Mouse (Mus musculus): ENCODE results near the gene Cbx7. TPM values are rescaled to one million over a fixed set of nuclear protein-coding genes. Genes with fewer than 3 reads are reported as not detected.
"Not testable (repeated sequence)": the region's sequence is repeated elsewhere in the genome, so short reads cannot be mapped to it uniquely, and the experiment has no call there.

Cbx7 gene
- total RNA-seq, 2 experiments from 2014 or later = 18.9 to 19.6 TPM

DNA sequence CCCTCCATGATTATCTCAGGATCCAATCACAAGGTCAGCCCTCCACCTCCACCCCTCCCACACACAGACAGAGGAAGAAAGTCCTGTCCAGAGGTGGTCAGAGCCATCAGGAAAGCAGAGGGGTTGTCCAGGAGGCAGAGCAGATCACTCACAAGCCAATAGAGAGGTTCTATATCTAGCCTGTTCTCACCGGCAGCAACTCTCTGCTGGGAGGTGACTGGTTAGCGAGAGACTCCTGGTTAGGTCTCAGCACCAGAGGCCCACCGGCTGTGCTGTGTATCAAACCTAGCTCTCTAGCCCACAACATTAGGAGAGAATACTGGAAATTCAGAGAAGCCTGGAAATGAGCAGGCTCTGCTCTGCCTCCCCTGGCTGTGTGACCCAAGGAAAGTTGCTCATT, 41.2 kb downstream of the Cbx7 start:
- DNase-seq = peak; percentile 16
- no peak for TF ChIP-seq CTCF (IDR thresholded peaks at IDR 0.05)
- intact Hi-C loops (cut with DNase I) = loop anchor here (5.0 to 10.0 kb wide), 2 partner anchors 97 to 775 kb away; partner anchors contain the start of genes Cbx6 and Npcd
- no peak overlapping the region for H3K4me3 ChIP-seq
- peak overlapping the region; percentile 97 for H3K27ac ChIP-seq

DNA sequence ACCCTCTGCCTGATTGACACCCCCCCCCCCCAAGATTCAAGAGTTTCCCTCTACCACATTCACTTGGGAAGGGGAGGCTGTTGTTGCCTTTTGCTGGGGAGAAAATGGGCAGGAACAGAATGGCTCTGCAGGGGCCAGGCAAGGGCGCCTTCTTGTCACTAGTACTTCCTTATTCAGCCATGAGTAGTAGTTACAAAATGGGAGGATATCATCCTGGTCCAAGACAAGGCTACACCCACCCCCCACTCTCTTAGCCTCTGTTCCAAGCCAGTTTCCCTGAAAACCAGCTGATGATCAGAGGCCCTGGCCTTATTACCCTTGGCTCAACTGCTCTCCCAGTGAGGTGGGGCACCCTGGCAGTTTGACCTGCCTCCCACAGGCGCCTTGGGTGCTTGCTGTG, 42.2 kb downstream of the Cbx7 start:
- H3K27ac ChIP-seq = peak overlapping the region; percentile 97
- no peak for TF ChIP-seq CTCF (IDR thresholded peaks at IDR 0.05)
- H3K4me3 ChIP-seq = peak overlapping the region; percentile 78
- DNase-seq = no peak
- intact Hi-C loops (cut with DNase I) = loop anchor here (5.0 kb wide), 1 partner anchor 96 kb away; the partner anchor contains the start of genes Cbx6 and Npcd

DNA sequence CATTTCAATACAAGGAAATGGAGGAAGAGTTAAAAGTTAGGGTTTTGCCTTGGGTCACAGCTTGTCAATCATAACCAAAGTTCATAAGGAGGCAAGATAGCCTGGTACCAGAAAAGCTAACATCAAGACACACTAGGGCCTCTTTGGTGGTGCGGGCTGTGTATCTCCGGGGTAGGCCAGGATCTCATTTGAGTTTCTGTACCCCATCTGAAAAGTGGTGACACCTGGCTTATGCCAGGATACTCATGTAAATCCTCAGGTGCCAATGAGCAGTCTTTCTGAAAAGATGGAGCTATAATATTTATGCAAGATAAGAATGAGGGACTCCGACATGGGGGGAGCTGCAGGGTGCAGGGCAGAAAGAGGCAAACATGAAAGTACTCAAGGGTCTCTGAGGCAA, 42.6 kb downstream of the Cbx7 start:
- Histone ChIP-seq H3K27ac (peak overlapping the region; percentile 97), H3K4me3 (peak overlapping the region; percentile 78)
- DNase-seq = no peak
- TF ChIP-seq CTCF (IDR thresholded peaks at IDR 0.05) = no peak
- intact Hi-C loops (cut with DNase I) = loop anchor here (5.0 kb wide), 1 partner anchor 96 kb away; the partner anchor contains the start of genes Cbx6 and Npcd

DNA sequence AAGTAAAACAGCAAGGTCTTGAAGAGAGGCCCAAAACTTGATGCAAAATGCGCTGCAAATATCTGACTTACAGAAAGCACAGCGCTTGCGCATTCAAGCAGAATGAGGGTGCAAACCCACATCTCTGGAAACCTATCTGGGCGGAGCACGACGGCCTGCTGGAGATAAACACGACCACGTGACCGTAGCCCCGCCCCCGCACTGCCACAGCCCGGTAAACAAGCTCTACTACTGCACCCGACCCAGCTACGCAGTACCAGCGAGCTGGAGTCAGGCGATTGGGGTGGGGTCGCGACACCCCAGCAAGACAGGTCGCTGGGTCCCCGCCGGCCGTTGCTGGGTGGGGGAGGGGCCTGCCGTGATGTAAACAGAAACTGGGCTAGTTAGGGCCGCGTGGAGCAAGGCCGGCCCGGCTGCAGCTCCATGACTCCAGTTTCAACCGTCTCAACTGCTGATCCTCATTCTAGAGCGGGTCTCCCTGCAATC, 43.2 kb downstream of the Cbx7 start:
- intact Hi-C loops (cut with DNase I) = loop anchor here (5.0 kb wide), 1 partner anchor 95 kb away; the partner anchor contains the start of genes Cbx6 and Npcd
- Histone ChIP-seq H3K4me3 (peak overlapping the region; percentile 78), H3K27ac (peak overlapping the region; percentile 97)
- DNase-seq = peak; percentile 98
- TF ChIP-seq CTCF (IDR thresholded peaks at IDR 0.05) = no peak

- peak overlapping the region; percentile 97 for H3K27ac ChIP-seq
- intact Hi-C loops (cut with DNase I) = loop anchor here (5.0 kb wide), 1 partner anchor 95 kb away; the partner anchor contains the start of genes Cbx6 and Npcd
- H3K4me3 ChIP-seq = peak overlapping the region; percentile 78
- no peak for TF ChIP-seq CTCF (IDR thresholded peaks at IDR 0.05)
- DNase-seq = no peak
Measured at GRCm38 (mm10) chr15:79926856-79927416, 44.0 kb downstream of the Cbx7 start.

DNA sequence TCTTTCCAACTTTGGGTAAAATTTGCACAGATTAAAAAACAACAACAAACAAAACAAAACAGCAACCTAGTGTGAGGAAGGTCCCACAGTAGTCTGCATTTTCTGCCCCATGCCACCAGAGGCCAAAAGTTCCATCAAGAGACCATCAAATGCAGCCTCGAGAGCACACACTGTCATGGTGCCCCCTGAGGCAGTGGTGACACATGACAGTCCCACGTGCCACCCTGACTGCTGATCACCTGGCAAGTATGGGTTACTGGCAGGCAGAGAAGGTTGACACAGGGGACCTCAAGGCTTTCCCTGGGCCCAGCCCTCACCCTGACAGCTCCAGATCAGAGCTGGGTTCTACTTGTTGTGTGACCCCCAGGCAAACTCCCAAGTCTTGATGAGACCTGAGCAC, 51.1 kb downstream of the Cbx7 start:
- intact Hi-C loops (cut with DNase I) = no loop called here
- TF ChIP-seq CTCF (IDR thresholded peaks at IDR 0.05) = no peak
- DNase-seq = peak; percentile 17
- no peak overlapping the region for H3K4me3 ChIP-seq
- H3K27ac ChIP-seq = no peak overlapping the region

DNA sequence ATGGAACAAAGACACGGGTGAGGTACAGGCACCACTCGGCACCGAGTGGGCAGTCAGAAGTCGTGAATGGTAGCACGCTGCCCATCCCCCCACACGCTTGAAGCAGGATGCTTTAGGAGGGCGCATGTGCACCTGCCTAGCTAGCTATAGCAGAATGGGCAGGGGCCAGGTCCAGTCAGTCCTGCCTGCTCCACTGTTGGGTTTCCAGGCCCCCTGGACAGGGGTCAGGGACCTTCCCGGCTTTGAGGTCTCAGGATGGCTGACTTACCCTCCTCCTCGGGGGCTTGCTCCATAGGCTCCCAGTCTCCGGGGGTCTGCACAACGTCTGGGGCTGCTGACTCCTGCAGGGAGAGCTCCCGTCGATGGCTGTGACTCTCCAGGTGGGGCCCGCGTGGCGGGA, 52.4 kb downstream of the Cbx7 start:
- DNase-seq = peak; percentile 20
- no peak for TF ChIP-seq CTCF (IDR thresholded peaks at IDR 0.05)
- Histone ChIP-seq H3K4me3 (no peak overlapping the region), H3K27ac (no peak overlapping the region)
- intact Hi-C loops (cut with DNase I) = no loop called here

GRCm38 (mm10) chr15:79917111-79917720, 53.7 kb downstream of the Cbx7 start:
- intact Hi-C loops (cut with DNase I) = no loop called here
- Histone ChIP-seq H3K4me3 (no peak overlapping the region), H3K27ac (no peak overlapping the region)
- peak; percentile 18 for DNase-seq
- no peak for TF ChIP-seq CTCF (IDR thresholded peaks at IDR 0.05)

GRCm38 (mm10) chr15:79916150-79916549, 54.8 kb downstream of the Cbx7 start:
- peak; percentile 12 for DNase-seq
- intact Hi-C loops (cut with DNase I) = no loop called here
- Histone ChIP-seq H3K27ac (no peak overlapping the region), H3K4me3 (no peak overlapping the region)
- TF ChIP-seq CTCF (IDR thresholded peaks at IDR 0.05) = no peak

- Histone ChIP-seq H3K27ac (no peak overlapping the region), H3K4me3 (no peak overlapping the region)
- DNase-seq = no peak
- peak; percentile 45 for TF ChIP-seq CTCF (IDR thresholded peaks at IDR 0.05)
- intact Hi-C loops (cut with DNase I) = no loop called here
Measured at GRCm38 (mm10) chr15:79914357-79914756, 56.6 kb downstream of the Cbx7 start.

- no peak for DNase-seq
- no peak for TF ChIP-seq CTCF (IDR thresholded peaks at IDR 0.05)
- no peak overlapping the region for H3K27ac ChIP-seq
- no peak overlapping the region for H3K4me3 ChIP-seq
- intact Hi-C loops (cut with DNase I) = no loop called here
Measured at GRCm38 (mm10) chr15:79913761-79914346, 57.1 kb downstream of the Cbx7 start.

DNA sequence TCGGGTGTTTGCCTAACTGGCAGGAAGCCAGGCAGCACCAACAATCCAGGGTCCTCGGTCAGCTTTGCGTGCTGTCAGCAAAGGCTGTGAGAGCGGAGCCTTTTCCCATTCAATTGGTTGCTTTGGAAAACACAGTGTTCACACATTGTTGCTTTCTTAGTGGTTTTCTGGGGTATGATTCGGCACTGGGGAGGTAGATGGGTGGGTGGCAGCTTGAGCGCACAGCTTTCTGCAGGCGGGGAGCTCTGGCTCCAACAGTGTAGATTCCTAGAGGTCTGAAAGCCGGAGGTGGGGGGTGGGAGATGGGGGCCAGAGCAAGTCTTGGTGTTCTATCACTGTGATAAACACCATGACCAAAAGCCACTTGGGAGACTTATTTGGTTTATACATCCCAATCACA, 59.6 kb downstream of the Cbx7 start:
- intact Hi-C loops (cut with DNase I) = no loop called here
- no peak for TF ChIP-seq CTCF (IDR thresholded peaks at IDR 0.05)
- no peak for DNase-seq
- Histone ChIP-seq H3K4me3 (no peak overlapping the region), H3K27ac (no peak overlapping the region)

DNA sequence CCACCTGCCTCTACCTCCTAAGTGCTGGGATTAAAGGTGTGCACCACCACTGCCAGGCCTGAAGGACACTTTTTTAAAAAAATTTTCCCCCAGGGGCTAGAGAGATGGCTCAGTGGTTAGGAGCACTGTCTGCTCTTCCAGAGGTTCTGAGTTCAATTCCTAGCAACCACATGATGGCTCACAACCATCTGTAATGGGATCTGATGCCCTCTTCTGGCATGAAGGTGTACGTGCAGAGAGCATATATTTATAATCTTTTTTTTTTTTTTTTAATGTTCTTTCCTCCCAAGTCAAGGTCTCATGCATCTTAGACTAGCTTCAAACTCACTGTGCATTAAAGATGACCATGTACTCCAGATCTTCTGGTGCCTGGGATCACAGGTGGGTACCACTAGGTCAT, 60.1 kb downstream of the Cbx7 start:
- H3K4me3 ChIP-seq; DNase-seq; H3K27ac ChIP-seq; intact Hi-C loops (cut with DNase I): not testable (repeated sequence)
- peak; percentile 45 for TF ChIP-seq CTCF (IDR thresholded peaks at IDR 0.05)

DNA sequence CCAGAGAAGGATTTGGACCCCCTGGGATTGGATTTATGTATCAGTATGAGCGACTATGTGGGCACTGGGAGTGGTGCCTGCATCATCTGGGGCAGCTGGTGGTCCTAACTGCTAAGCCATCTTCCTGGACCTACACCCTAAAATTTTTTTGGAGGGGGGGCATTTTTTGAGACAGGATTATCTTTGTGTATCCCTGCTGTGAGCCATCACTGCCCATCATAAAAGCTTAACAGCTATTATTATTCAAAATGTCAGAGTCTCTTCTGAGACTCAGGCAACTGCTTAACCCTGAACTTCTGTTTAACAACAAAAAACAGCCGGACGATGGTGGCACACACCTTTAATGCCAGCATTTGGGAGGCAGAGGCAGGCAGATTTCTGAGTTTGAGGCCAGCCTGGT, 61.9 kb downstream of the Cbx7 start:
- DNase-seq; H3K4me3 ChIP-seq; H3K27ac ChIP-seq; intact Hi-C loops (cut with DNase I): not testable (repeated sequence)

Data from gastrocnemius, adult 2 months (tissue).